Mouse (Mus musculus): ENCODE measurements around the gene Tmem239.
"Not testable (repeated sequence)": the region's sequence is repeated elsewhere in the genome, so short reads cannot be mapped to it uniquely, and the experiment has no call there.

Tmem239 gene

DNA sequence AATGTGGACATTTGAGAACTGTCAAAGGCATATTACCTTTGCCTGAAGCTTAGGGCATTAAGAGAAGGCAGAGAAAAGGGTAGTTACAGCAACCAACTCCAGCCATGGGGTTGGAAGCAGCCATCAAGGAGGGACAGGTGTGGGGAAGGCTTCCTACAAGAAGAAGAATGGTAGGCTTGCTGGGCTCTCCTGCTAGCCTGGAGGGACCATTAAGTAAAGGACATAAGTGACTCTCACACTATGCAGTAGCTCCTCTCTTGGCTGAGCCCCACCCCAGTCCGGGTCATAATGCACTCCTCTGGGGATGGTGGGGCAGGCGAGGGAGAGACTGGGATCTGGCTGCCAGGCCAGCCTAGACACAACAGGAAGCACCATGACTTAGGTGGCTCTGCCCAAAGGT, at the start of gene Tmem239:
Gene Tmem239 (plus strand): TSS at position 301 of the 400 bp plus-strand sequence.
- no peak for DNase-seq

DNA sequence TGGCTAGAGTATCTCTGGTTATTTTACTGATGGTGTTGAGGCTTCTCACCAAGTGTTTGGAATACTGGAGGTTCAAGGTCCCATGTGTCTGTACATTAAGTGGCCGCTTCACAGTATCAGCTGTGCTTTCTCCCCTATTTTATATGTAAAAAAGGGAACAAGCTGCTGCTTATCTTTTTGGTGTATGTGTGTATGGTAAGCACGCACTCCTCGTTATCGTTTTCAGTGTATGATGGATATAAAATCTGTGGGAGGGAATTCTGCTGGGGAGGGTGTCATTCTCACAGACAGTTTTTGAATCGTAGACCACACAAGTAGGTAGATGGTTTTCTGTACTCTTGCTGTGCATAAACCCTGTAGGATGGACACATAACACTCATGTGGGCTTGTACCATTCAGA, 48.7 kb upstream of the Tmem239 start:
- DNase-seq: no peak

DNA sequence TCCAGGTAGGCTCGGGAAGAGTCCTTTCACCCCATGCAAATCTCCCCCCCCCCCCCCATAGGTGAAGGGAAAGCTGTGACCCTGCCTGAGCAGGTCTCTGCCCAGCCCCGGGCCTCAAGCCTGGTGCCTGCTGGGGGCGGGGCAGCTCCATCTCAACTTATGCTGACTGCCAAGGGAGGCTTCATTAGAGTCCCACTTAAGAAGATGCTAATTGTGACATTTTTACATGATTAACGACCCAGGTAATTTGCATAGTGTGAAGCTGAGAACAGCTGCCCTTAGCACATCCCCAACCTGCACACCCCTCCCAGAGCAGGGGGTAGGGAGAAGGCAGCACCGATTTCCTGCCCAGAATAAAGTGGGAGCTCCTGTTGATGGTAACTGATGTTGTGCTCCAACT, 47.4 kb upstream of the Tmem239 start:
- DNase-seq: no peak

DNA sequence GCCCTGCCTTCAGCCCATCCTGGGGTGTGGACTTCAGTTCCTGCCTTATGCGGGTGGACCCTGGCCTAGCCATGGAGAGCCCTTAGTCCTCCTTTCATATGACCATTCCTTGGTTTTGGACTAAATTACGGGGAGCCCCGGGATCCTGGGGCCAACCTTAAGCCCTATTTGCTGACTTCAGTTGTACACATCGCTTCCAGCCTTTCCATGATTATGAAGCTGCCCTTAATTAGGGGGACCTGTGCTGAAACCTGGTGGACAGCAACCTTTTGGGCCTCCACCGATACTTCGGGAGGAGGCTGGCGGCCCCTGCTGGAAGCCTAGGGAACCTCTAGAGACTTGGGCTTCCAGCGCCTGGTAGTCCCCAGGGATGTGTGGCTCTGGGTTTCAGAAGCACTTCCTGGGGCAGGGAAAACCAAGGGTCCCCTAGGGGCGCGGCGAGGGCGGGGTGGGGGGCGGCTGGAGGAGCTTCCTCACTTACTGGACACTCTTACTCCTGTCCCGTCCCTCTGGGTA, 43.7 kb upstream of the Tmem239 start:
- peak; percentile 67 to 69 for DNase-seq

DNA sequence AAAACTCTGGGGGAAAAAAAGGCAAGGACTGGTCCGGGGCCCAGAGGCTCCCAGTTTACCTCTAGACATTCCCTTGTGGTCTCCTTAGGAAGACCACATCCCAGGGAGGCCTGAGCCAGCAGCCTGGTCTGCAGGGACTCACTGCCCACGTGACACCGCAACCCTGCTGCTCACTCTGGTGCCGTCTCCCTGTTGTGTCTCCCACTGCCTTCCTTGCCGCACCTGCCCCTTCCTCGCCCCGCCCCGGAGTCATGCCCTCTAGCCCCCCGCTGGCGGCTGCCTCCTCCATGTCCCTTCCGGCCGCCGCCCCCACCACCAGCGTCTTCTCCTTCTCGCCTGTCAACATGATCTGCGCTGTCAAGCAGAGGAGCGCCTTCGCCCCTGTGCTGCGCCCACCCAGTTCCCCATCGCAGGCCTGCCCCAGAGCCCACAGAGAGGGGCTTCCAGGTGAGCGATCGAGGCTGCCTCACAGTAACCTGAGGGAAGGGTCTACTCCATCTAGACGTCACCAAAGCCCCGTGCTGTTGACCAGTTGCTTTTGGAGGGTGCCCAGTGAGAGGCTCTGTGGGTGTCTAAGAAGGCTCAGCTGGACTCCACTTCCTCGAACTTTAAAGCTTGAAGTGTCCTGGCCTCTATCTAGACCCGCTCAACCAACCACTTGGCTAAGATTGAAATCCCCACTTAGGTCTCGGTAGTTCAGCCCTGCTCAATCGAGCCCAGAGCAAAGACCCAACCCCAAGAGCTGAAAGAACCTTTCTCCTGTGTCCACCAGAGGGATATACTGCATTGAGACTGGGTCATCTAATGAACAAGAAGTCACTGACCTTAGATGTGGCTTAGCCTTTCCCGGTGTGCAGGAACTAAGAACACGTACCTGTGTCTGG, 40.8 kb upstream of the Tmem239 start:
- peak; percentile 11 to 12 for DNase-seq

DNA sequence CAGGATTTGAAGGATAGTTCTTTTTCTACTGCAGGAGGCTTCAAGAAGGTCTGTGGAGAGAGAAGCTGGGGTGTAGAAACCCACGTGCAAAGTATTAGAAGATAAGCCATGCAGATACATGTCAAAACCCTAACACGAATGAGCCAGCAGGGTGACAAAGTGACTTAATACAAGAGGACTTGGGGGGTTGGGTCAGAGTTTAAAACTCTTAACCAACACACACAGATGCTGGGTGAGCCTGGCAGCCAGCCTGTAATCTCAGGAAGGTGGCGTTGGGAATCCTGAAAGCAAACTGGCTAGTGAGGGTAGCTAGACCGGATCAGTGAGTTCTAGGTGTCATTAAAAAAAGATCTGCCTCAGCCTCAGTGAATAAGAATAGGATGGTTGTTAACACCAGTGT, 38.9 kb upstream of the Tmem239 start:
- DNase-seq: no peak

DNA sequence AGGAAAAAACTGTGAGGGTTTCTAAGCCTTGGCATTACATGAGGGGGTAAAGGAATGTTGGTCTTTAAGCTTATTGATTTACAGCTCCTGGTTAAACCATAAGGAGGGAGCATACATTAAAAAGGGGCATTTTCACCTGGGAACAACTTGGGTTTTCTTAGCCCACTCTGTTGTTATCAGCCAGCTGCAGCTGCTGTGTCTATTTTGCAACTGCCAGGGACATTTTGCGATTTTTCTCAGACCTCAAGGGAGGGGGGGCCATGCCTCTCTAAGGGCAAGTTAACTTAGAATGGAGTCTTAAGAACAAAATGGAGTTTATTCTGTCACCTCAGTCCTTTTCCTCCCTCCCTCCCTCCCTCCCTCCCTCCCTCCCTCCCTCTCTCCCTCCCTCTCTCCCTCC, 33.3 kb upstream of the Tmem239 start:
- DNase-seq: not testable (repeated sequence)

DNA sequence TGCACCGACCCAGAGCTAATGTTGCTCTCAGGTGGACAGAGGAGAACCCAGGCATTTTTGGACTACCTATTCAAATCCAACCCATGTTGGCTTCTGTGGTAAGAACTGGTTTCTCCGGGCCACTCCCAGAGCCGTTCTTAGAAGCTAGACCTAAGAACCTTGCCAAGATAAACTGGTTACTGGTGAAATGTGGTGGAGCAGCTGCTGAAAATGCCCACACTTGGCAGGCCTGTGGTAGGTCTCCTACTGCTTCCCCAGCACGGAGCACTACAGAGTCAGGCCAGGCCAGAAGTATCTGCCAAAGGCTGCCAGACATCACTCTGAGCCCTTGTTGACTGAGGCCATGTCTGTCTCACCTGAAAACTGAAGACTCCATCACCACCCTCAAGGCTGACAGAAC, 31.3 kb upstream of the Tmem239 start:
- DNase-seq: peak; percentile 22 to 59

DNA sequence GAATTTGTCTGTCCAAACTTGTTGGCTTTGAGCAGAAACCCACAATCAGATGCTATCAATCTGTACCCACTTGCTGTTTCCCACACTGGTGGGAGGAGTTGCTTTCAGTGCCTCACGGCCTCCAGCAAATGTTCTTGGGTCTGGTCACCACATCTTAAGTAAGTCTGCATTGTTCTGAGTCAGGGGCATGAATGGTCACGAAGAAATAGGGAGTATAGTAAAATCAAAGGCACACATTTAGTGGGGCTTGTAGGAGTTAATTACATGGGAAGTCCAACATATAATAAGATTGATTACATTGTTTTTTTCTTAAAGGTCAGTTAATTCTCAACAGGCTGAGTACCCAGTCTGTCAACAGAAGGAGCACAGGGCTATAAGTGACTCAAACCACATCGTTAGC, 23.1 kb upstream of the Tmem239 start:
- no peak for DNase-seq

DNA sequence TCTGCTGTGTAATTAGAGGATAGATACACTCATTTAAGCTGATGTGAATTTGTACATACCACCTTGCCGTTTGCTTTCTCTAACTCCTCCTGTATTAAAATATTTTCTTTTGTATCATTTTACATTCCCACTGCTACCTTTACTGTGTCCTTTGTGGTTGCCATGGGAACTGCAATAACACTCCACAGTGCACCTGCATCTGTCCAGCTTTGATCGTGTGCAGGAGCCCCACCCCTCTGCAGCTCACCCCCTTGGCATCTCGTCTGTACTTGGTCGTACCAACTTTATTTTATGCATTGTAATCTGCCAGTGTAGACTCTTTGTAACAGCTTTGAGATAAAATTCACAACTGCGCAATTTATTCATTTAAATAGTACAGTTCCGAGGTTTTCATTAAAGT, 22.4 kb upstream of the Tmem239 start:
- no peak for DNase-seq

DNA sequence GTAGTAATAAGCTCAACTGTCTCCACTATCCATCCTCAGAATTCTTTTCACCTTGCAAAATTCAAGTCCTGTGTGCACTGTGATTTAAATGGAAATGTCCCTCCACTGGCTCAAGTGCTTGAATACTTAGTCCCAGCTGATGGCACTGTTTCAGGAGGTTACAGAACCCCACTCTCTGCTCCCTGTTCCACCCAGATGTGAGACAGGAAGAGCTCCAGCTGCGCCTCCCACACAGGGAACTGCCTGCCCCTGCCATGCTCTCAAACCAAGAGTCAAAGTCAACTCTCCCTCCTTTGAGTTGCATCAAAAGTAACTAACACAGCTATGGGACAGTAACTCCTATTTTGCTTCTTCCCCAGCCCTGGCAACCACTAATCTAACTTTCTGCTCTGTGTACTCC, 20.1 kb upstream of the Tmem239 start:
- DNase-seq: no peak

DNA sequence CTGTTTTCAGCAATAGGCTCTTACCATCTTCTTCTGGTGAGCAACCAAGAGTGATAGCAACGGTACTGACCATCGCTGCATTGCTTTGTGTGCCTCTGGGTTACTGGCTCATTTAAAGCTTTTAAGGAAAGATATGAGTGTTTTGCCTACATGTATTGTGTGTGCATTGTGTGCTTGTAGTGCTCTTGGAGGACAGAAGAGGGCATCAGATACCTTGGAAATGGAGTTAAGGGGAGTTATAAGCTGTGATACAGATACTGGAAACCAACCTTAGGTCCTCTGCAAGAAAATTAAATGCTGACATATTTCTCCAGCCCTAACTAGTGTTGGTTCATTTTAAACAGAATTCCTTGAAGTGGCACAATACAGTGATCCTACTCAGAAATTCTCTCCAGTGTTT, 17.5 kb upstream of the Tmem239 start:
- DNase-seq: no peak

DNA sequence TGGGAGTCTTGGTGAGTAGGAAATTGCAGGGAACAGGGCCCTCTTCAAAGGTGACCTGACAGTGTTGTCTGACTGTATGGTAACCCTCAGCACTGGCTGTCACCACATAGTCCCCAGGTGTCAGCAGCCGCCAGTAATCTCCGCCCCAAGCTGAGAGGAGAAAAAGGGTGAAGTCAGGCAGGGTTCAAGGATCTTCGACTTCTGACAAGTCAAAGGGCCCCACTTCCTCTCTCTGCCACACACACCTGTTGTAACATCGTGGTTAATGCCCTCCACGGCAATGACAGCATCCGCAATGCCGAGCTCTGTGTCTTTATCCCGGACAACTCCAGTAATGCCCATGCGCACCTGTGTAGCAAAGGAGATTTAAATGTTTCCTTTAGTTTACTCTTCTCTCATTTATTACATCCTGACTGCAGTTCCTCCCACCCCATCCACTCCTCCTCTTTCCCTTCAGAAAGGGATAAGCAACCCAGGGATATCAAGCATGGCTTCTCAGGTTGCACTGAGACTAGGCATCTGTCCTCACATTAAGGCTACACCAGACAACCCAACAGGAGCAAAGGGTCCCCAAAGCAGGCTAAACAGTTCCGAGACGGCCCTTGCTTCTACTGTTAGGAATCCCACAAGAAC, 15.2 kb upstream of the Tmem239 start:
- DNase-seq: no peak

DNA sequence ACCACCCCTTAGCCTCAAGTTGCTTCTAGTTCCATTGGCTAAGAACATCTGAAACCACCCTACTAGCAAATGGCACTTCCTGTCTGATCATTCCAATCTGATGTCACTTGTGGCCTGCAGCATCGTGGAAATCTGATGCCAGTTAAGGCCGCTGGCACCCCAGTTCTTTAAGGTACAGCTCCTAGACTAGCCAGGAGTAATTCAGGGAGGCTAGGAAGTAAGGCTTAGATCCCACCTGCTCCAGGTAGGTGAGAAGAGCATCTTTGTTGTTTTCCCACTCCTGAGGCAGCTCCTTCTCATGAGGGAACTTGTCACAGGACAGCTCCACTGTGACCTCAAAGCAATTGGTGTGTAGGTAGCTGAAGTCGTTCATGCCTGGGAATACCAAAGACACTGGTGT, 13.4 kb upstream of the Tmem239 start:
- DNase-seq: no peak

DNA sequence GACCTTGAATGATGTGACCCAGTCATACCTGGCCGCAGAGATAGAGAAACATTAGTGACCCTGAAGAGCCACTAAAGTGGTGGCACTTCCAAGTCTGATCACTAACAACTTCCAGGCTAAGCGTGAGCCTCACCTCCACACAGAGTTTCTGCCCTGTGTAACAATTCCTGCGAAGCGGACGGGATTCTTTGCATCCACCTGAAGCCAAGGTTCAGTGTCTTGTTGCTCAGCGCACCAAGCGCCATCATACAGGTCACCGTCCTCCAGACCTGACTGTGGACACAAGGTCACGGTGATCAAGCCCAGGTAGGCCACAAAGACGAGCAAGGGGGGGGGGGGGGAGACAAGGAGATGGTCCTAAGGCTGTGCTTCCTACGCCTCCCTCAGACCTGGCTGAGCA, 10.6 kb upstream of the Tmem239 start:
- DNase-seq: no peak

DNA sequence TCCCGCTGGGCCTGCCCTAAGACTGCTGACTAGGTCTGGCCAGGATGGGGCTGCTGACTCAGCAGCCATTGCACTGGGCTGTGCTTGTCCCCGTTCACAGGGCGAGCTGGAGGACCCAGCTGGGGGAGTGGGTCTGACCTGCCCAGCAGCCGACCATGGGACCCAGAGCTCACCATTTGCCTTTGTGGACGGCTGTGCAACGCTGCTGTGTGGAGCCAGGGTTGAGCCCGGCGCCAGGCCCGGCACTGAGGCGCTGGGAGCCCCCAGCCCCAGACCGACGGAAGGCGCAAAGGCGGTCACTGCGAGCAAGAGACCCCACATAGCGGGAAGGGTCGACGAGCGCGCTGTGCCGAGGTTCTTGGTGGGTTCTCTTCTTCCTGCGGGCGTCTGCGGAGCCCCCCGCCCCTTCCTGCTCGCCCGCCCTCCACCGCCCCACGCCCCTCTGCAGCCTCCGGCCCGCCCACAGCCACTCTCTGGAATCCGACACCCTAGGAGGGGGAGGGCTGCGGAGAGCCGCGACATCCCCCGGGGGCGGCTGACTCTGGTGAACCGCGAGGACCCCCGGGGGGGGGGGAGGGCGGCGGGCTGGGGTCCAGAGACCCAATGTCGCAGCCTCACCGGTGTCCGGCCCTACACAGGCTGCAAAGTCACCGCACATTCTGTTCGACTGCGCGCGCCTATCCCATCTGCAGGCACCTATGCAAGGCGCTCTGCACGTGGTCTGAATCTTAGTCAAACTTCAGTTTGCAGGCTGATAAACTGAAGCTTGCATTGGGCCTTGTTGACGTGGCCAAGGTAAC, 8.9 kb upstream of the Tmem239 start, which contains the start of gene Cpxm1:
Gene Cpxm1 (minus strand): TSS at position 389 of the 800 bp plus-strand sequence.
- peak; percentile 22 to 39 for DNase-seq

DNA sequence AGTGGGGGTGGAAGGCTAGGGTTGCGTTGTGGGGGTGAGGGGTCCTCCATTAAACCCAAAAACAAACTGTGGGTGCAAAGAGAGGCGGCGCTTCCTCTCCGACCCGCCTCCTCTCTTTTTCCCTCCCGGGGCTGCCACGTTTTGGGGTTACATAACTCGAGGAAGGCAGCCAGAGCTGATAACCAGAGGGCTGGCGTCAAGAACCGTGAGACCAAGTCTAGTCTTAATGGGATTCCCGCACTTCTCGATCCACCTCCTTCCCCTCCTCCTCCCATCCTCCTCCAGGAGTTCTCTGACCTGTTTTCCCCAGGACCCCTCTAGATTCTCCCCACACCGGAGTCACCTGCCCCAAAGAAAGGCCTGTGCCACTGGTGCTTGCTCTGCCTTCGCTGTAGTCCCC, 8.2 kb upstream of the Tmem239 start:
- no peak for DNase-seq

DNA sequence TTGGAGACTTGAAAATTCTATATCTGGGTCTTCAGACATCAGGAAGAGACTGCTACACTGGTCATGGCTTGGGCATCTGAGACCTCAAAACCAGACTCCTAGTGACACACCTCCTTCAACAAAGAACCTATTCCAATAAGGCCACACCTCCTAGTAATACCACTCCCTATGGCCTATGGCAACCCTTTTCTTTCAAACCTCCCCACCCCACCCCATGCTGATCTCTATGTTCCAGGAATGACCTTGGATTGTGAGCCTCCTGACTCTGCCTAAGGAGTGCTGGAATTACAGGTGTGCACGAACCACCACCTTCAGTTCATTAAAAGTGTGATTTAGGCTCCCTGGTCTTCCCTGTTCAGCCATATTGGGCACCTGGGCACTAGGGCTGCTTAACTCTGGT, 6.2 kb upstream of the Tmem239 start:
- no peak for DNase-seq

DNA sequence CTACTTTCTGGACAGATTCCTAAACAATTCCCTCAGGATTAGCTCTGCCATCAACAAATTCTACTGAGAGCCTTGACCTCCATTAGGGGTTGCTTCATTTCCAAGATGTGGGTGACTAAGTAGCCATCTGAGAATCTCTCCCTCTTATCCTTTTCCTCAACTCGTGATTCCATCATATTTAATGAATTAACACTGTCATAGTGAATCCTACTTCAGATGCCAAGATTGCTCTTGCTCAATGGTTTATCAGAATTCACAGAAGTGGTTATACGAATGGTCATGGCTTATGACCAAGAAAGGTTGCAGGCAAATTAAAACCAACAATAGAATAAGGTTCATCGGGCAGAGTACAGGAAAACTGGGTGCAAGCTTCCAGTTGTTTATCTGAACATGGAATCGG, 4.4 kb upstream of the Tmem239 start:
- DNase-seq: no peak

DNA sequence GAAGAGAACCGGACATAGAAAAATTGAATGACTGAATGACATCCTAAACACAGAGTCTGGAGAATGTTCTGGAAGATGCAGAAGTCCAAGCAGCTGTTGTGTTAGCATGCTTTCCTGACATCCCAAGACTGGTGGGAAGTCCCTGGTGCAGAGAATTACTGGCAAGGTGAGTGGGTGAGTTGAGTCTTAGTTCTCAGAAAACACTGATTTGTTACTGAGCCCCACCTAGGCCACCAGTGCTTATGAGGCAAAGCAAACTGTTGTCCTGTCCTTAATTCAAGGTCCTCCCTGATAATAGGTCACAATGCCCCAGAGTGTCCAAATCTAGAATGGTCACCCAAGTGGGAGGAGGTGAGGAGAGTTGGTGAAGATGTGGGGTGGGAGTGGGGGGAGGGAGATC, 1.3 kb upstream of the Tmem239 start, which contains the start of the genes Gm28372 and 1700020A23Rik:
Gene Gm28372 (plus strand): TSS at position 301 of the 400 bp plus-strand sequence.
Gene 1700020A23Rik (plus strand): TSS at position 321 of the 400 bp plus-strand sequence.
- DNase-seq: no peak

DNA sequence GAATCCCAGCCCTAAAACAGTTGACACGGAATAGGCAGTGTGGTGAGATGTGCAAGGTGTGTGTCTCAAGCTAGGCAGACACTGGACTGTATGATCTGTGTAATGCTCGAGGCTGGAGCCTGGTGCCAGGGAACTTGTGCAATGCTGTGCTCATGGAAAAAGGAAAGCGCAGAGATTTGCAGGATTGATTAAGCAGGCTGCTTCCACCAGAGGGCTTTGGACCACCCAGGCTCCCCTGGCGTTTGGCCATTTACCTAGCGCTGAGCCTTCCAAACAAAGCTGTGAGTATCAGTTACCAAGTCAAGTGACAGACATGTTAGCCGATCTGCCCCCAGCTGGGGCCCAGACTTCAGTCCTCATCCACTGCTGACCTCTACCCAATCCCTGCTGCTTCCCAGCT, 1.9 kb downstream of the Tmem239 start:
- DNase-seq: peak; percentile 50 to 66

DNA sequence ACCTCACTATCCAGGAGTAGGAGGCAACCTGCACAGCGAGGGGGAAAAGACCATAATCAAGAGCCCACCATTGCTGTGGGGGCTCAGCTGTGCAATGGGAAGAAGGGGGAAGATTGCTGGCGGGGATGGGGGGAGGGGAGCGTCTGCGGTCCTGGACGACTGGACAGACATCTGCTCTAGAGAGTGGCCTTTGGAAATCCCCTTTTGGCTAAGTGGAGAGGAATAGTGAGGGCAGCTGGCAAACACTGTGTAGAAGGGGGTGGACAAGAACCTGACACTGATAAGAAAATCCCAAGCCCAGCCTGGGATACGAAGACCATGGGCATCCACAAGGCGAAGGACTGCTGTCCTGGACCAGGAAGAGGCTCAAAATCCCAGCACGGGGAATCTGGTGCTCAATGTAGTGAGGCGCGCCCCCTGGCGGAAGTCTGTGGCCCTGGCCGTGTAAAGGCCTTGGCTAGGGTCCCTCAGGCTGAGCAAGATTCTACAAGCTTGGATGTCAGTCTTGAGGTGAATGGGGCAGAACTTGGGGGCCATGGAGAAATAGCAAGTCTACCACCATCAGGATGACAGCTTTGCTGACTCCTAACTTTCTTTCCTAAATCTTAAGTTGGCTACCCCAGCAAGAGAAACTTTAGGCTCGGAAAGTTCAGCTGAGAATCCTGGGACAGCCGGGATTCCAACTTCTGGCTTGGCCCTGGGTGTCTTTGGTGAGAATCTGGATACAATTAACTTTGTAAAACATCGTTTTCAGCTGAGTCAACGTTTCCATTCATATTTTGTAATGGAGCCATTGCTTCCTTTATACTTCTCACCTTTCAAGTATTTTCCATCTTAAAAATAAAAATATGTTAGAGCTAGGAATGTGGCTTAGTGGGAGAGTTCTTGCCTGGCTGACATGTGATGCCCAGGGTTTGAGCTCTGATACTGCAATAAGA, 5.5 kb downstream of the Tmem239 start:
- peak; percentile 94 to 96 for DNase-seq
